Mouse (Mus musculus) layer of hippocampus, postnatal 36 days (tissue): ENCODE results near the gene Tmem240. TPM values are rescaled to one million over a fixed set of nuclear protein-coding genes. Genes with fewer than 3 reads are reported as not detected.
"Not testable (repeated sequence)": the region's sequence is repeated elsewhere in the genome, so short reads cannot be mapped to it uniquely, and the experiment has no call there.

Experiments used
- DNase-seq, 2 experiments: peaks; one replicate each; pipeline ENCODE4 v3.0.0; 2022
- total RNA-seq, 2 experiments: library from RNA; stranded (reverse); gene quantifications; 2 replicates each; pipeline ENCODE4 v1.2.3; 2021

Gene Tmem240
- total RNA-seq, 2 experiments from 2014 or later, result 34.7 to 35.1 TPM

DNA sequence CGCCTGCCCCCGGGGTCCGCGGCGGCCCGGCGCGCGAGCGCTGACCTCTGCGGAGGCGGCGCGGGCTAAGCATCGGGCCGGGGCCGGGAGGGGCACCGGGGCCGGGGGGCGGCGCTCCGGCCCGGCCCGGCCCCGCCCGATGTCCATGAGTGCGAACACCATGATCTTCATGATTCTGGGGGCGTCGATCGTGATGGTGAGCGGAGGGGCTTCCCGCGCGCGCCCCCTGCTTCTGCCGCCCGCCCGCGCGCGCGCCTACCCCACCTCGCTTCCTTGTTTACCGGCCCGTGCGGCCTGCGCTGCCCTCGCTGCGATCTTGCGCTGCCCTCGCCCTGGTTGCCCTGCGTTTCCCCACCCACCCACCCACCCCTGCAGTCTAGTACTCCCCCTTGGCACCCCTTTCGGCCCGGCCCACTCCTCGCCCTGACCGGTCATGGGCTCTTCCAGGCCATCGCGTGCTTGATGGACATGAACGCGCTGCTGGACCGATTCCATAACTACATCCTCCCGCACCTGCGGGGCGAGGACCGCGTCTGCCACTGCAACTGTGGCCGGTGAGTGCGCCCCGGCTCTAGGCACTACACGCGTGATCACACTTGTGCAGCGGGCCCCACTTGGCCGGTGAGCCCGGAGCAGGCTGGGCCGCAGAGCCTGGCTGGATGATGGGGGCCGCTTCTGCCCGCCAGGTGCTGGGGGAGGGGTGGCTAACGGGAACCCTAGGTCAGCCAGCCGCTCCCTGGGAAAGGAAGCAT, 527 bp downstream of the Tmem240 start:
- DNase-seq, result peak; percentile 36 to 37

DNA sequence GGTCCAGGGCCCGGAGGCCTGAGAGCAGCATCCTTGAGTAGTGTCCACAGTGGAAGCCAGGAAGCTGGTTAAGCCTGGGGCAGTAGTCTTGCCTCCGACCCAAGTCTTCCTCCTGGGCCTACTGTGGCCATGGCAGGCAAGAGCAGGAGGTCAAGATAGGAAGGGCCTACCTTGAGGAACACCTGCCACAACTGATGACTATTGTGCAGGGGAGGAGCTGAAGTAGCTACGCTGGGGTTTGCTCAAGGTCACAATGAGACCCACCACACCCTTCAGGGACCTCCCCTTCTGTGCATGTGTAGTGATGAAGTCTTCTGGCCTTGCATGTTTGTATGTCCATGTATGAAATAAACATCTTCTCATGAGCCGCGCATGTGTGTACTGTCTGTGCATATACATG, 1.2 kb downstream of the Tmem240 start:
- no peak for DNase-seq

DNA sequence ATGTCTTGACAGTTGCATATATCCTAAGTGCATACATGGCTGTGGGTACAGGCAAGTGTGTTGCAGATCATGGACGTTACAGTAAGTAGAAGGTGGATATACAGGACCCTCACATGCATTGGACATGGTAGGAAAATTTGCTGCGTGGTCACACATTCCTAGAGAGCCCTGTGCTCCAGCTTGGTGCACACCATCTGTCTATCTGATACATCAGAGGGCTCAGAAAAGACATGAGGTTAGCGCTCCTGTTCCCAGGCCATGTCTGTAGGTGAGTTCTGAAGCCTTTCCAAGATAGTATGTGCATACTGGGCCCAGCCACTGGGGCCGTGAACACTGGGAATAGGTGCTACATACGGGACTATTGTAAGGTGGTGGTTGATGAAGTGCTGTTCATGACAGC, 1.8 kb downstream of the Tmem240 start:
- DNase-seq, result no peak

- no peak for DNase-seq
Measured at GRCm38 (mm10) chr4:155738262-155738661, 3.7 kb downstream of the Tmem240 start.

- DNase-seq, result no peak
Measured at GRCm38 (mm10) chr4:155739152-155739551, 4.6 kb downstream of the Tmem240 start.

- no peak for DNase-seq
Measured at GRCm38 (mm10) chr4:155739741-155740636, 5.4 kb downstream of the Tmem240 start.

DNA sequence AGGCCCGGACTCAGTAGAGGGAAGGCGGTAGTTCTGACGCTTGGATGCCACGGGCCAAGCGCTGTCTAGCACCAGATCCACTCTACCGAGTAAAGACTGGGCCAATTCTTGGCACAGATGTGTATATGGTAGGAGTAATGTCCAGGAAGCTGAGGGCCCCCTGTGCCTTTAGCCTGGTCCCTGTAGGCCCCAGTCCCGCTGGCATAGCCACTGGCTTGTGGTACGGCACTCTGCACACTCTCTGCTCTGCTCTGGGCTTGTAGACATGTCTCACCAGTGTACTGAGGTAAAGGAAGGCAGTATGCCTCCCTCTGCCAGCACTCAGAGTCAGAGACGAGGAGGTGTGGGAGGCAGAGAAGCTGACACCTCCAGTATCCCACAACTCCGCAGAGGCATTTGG, 6.1 kb downstream of the Tmem240 start:
- DNase-seq, result not testable (repeated sequence)

DNA sequence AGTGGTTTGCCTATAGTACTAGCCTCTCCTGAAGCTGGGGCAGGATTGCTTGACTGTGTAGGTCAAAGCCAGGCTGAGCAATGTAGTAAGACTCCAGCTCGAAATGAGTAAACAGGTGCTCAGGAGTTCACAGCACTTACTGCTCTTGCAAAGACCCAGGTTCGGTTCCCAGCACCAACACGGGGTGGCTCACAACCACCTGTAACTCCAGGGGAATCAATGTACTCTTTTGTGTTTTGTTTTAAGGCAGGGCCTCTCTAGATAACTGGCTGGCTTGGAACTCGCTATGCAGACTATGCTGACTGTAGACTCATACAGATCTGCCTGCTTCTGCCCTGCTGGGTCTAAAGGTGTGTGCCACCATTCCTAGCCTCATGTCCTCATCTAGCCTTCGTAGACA, 8.1 kb downstream of the Tmem240 start:
- no peak for DNase-seq

- DNase-seq, result no peak
Measured at GRCm38 (mm10) chr4:155744474-155744873, 9.9 kb downstream of the Tmem240 start.

DNA sequence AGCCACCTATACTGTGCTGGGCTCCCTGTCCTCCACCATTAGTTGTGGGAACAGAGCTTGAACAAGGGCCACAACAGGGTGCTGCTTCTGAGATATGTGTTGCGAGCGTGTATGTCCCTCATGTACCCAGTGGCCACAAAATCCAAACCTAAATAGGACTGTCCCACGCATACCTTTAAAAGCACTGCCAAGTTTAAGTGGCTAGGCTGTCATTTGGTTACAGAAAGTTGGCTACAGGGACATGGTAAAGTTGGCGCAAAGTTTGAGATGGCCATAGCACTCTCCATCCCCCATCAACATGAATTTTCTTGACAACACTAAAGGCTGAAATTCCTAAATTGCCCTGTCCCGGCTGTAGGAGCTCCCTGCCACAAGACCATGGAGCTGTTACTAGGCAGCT, 10.5 kb downstream of the Tmem240 start:
- DNase-seq, result no peak

DNA sequence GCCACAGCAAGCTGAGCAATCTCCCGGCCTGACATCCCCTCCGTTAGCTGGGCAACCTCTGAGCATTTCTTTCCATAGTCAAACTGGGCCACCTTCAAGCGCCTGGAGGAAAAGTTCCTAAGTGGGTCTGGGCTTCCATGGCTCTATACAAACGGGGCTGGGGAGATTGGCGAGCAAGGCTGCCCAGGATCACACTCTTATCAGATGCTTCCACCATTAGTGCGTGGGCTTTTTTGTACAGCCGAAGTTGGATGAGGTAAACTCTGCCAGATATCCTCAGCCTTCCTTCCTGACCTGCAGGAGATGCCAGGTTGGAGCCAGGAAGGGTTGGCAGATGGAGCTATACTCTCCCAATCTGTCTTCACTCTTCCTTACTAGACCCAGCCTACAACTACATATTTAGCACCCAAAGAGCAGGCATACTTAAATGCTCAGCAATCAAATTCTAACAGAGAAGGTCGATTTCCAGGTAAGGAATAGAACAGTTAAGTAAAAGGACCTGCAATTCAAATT, 11.5 kb downstream of the Tmem240 start:
- no peak for DNase-seq

DNA sequence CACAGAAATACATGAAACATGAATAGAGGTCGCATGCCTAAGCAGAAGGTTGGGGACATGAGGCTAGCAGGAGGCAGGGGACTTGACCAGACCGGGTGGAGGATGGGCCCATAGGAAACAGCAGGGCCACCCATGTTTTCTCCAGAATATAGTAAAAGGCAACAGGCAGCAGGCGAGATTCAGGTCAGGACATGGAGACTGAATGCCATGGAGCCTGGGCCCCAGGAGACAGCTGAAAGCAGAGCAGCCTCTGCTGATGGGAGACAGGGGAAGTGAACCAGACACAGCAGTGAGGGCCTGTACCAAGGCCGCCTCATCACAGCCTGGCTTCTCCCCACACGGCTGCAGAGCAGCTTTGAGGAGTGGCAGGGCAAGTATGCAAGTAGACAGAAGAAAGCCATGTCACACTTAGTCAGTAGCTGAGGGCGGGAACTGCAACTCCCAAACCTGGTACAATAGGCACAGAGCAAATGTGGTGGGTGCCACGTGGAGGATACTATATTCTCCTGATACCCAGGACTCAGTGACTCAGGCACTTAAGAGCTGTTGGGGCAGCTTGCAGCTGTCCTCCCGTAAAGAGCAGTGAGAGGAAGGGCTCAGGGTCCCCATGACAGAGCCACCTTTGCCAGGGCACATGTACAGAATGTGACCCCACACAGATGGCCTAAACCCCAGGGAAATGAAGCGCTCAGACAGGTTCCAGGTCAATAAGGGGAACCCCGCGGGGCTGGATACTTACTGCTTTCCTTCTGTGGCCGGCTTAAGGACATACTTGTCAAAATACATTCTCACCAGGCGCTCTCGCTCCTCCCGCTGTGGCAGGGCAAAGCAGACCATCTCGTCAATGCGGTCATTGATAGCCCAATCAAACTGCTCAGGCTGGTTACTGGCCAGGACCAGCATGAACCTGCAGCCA, 12.2 kb downstream of the Tmem240 start:
- no peak for DNase-seq

DNA sequence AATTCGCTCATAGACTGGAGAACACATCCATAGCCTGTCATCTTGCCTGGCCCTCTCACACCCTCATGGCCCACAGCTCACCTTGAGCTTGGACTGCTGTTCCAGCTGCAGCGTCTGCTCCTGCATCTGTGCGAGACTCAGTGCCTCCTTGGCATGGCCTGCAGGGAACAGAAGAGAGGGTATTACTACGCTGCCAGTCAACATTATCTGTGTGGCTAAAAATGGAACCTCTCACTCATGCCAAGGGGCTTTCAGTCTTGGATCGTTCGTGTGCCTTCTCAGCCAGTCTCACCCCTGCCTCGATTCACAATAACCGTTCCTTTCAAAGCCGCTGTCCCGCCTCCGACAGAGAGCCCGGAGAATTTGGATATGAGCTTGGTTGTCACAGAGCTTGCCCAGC, 22.4 kb downstream of the Tmem240 start:
- no peak for DNase-seq

GRCm38 (mm10) chr4:155759862-155760612, 25.4 kb downstream of the Tmem240 start:
- DNase-seq, result no peak

- peak; percentile 97 to 98 for DNase-seq
Measured at GRCm38 (mm10) chr4:155760613-155761355, 26.2 kb downstream of the Tmem240 start, which contains the start of gene Atad3a. TSS of gene Atad3a (minus strand) at chr4:155761093.

DNA sequence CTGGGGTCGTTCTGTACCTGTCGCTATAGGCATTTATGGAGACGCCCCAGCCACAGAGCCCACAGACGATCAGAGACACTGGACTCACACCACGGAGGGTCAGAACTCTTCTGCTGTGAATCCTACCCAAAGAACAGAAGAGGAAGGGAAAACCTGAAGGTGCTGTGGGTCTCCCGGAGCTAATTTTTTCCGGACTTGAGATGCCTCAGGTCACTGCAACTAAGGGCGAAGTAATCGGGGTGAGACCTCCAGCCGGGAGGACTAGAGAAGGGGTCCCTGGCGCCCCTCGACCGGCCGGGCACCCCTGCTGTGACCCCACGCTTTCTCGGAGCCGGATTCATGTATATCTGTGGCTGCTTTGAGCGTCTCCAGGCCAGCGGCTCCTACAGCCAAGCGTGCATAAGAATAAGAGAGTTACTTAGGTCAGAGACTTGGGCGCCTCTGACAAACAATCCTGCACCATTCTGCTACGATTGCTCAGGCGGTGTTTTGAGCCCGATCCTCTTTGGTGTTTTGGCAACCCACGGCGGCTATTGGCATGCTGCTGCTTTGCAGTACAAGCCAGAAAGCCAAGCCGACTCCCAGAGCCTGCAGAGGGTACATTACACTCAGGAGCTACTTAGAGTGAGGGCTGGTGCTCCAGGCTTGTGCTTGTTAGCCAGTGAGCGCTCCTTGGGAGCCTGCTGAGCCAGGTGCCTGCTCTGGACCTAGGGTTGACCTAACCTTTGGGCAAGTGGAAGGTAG, 26.9 kb downstream of the Tmem240 start:
- DNase-seq, result no peak

DNA sequence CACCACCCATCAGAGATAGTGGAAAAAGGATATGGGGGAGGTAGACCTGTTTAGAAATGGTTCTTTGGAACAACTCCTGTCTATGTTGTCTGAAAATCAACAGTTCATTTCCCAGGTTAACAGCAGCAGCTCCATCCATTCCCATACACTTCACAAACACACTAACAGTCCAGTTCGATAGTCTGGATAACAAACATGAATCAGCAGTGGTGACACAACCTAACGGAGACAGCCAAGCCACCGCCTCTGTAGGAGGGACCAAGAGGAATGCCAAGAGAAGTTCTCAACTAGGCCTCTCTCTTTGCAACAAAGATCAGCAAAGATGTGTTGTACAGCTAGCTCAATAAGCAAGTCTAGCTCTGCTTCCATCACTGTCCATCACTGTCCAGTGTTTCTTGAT, 27.8 kb downstream of the Tmem240 start:
- DNase-seq, result no peak

- no peak for DNase-seq
Measured at GRCm38 (mm10) chr4:155769496-155769879, 34.9 kb downstream of the Tmem240 start.

GRCm38 (mm10) chr4:155769880-155770512, 35.4 kb downstream of the Tmem240 start:
- DNase-seq, result peak; percentile 86 to 87
